Mouse (Mus musculus) bone marrow macrophage, adult 2 months (primary cell): ENCODE results near the gene Cmtm4. TPM values are rescaled to one million over a fixed set of nuclear protein-coding genes. Genes with fewer than 3 reads are reported as not detected.

Source experiments
- H3K27ac ChIP-seq: 2 replicates; pipeline ENCODE4 v1.5.1; 2012; ENCODE audit warnings: low read depth, low read length; ENCODE audit not compliant: insufficient read depth
- H3K4me1 ChIP-seq: 2 replicates; pipeline ENCODE4 v1.6.1; 2012; ENCODE audit warnings: low read length; ENCODE audit not compliant: control insufficient read depth, insufficient read depth
- H3K4me3 ChIP-seq: 2 replicates; pipeline ENCODE4 v1.5.1; 2012; ENCODE audit warnings: mild to moderate bottlenecking, low read length, moderate library complexity; ENCODE audit not compliant: insufficient read depth
- CTCF ChIP-seq: IDR thresholded peaks from 2 replicates; pipeline ENCODE4 v1.5.1; 2012; ENCODE audit warnings: low read depth, mild to moderate bottlenecking, low read length, moderate library complexity
- POLR2A ChIP-seq: IDR thresholded peaks from 2 replicates; pipeline ENCODE4 v1.6.1; 2012; ENCODE audit warnings: mild to moderate bottlenecking, low read depth, low read length, borderline replicate concordance
- polyA plus RNA-seq: library from polyadenylated mRNA; stranded (reverse); fragments of >200 nt; gene quantifications from 2 replicates; pipeline ENCODE4 v1.2.4, GENCODE M21; 2012; ENCODE audit not compliant: missing spikeins, insufficient read depth, insufficient read length

Gene Cmtm4
- polyA plus RNA-seq, 1 experiment = 12.3 TPM

DNA sequence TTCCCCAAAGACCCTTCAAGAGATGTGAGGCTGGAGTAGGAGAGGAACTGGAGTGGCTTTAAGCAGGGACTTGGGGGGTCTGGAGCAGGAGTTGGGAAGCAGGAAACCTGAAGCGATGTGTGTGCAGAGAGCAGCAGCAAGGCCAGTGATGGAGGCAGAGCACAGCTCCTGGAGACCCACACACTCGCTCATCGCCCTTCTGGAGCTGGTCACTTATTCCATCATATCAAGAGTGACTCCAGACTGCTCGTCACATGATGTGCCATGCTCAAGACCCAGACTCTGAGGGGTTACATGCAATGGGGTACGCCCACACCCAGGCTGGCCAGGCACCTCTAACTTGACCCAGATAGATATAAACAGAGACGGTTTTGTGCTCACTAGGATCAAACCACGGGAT, 15.3 kb downstream of the Cmtm4 start:
- no peak overlapping the region for H3K4me3 ChIP-seq
- TF ChIP-seq POLR2A (no peak), CTCF (no peak)
- no peak overlapping the region for H3K27ac ChIP-seq
- peaks cover 34% of the 10 kb centered on the region for H3K4me1 ChIP-seq

DNA sequence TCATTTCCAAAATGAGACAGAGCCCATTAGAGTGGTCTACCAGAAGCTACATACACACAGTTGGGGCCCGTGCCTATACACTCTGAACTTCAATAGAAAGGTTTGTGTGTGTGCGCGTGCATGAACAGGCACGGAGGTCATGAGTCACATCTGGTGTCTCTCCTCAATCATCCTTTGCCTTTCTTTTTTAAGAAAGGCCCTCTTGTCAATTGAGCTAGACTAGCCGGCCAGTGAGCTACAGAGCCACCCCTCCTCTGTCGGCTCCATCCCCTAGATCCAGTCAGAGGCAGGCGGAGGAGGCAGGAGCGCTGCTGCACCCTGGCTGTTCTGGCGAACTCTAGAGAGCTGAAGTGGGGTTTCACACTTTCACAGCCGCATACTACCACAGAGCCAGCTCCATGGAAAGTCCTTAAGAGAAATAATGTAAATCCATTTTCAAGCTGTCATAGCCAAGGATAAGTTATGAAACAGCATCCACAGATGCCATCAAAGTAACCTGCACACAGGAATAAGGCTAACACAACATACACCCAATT, 16.2 kb downstream of the Cmtm4 start:
- H3K4me3 ChIP-seq = no peak overlapping the region
- H3K4me1 ChIP-seq = peaks cover 37% of the 10 kb centered on the region
- TF ChIP-seq POLR2A (no peak), CTCF (no peak)
- no peak overlapping the region for H3K27ac ChIP-seq

DNA sequence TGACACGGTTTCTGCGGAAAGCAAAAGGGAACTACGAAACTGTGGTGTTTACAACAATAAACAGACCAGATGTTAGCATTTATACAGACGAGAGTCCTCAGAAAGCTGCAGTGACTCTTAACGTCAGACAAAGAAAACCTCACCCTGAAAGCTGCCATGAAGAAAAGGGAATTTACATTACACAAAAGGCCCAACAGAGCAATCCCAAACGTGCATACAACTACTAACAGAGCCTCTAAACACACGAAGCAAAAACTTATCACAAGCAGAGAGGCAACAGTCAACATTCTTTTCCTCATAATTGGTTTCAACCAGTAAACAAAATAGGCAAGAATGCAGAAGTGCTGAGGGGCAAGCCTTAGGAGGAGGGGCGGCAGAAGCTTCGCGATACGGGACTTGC, 18.9 kb downstream of the Cmtm4 start:
- TF ChIP-seq POLR2A (no peak), CTCF (no peak)
- Histone ChIP-seq H3K4me1 (peaks cover 24% of the 10 kb centered on the region), H3K27ac (no peak overlapping the region), H3K4me3 (no peak overlapping the region)

DNA sequence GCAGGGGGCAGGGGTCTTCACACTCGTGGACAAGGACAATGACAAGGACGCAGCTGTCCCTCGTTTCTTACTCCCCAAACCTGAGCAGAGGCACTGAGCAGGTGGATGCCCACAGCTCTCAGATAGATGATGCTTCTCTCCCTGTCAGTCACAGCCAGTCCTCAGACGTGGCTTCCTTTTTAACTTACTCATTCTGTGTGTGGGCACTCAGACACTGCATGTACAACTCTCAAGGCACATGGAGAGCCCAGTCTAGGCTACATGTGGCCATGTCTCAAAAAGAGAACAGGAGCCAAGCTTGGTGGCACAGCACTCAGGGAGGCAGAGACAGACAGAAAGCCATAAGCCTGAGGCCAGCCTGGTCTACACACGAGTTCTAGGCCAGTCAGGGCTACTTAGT, 19.6 kb downstream of the Cmtm4 start:
- TF ChIP-seq POLR2A (no peak), CTCF (no peak)
- Histone ChIP-seq H3K4me3 (no peak overlapping the region), H3K4me1 (peaks cover 31% of the 10 kb centered on the region), H3K27ac (no peak overlapping the region)

DNA sequence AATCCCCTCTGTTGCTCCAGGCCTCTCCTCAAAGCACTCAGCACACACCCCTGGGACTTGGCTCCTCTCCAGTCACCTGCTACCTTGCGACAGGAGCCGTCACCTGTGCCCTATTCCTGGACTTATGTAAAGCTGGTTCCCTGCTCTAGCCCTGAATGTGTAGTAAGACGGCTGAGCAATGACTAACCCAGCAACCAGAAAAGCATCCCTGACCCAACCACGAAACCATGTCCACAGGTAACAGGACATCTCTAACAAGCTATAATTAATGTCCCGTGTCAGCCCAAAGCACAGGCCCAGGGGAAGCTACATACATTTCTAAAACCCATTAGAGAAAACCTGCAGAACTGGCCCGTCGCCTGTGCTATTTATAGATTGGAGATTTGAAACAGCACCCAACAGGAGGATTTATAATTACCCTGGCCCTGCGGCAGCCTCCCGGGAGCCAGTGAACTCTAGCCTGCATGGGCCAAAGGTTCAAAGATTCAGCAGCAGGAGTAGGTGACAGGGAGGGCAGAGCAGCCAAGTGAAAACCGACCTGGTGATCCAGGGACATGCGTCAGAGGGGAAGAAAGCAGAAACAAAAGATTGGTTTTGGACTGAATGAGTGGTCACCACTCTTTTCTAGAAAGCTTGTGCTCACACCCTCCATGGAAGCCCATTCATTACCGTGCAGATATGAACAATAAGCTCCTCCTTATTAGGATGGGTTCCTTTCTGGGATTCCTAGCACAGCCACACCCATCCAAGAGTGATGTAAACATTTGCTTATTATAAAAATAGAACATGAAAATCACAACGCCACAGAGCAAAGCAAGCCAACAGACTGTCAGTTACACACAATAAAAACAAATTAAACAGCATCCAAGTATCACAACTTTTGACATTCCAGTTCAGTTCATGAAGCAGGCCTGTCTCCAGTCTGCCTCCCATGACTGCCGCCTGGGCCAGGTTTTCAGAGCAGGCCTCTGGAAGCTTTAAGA, 20.5 kb downstream of the Cmtm4 start:
- H3K4me3 ChIP-seq = no peak overlapping the region
- TF ChIP-seq CTCF (no peak), POLR2A (no peak)
- H3K4me1 ChIP-seq = peaks cover 37% of the 10 kb centered on the region
- H3K27ac ChIP-seq = no peak overlapping the region

DNA sequence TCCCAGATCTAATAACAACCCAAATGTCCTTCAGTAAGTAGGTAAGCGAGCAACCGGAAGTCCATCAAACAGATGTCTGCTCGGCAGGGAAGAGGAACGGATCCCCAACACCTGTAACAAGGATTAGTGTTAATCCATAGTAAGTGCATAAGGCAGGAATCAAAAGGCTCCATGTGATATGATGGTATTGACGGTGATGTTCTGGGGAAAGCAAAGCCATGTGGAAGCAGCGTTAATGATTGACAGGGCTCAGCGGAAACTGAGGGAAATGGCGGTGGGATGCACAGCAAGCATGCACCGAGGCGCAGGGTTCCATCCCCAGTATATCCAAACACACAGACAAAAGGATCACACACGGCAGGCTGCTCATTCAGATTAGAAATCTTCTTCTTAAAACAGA, 21.3 kb downstream of the Cmtm4 start:
- no peak overlapping the region for H3K27ac ChIP-seq
- no peak overlapping the region for H3K4me3 ChIP-seq
- TF ChIP-seq CTCF (no peak), POLR2A (no peak)
- peaks cover 45% of the 10 kb centered on the region for H3K4me1 ChIP-seq

DNA sequence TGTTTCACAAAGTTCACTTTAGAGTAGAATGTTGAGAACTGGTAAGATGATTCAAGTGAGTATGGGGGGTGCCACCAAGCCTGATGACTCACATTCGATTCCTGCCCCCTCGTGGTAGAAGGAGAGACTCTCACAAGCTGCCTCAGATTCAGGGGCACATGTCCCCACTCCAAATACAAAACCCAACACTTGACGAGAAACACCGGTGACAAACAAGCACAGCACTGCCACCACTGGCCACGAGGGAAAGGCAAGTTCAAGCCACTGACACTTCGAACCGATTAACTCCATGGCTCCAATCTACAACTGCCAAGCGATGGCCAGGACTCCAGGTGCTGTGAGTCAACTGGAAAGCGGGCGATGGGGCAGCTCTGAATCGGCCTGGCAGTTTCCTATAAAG, 21.8 kb downstream of the Cmtm4 start:
- no peak overlapping the region for H3K27ac ChIP-seq
- no peak for TF ChIP-seq POLR2A
- TF ChIP-seq CTCF = no peak; the same call in 1 of the 2 replicates
- peaks cover 48% of the 10 kb centered on the region for H3K4me1 ChIP-seq
- no peak overlapping the region for H3K4me3 ChIP-seq

DNA sequence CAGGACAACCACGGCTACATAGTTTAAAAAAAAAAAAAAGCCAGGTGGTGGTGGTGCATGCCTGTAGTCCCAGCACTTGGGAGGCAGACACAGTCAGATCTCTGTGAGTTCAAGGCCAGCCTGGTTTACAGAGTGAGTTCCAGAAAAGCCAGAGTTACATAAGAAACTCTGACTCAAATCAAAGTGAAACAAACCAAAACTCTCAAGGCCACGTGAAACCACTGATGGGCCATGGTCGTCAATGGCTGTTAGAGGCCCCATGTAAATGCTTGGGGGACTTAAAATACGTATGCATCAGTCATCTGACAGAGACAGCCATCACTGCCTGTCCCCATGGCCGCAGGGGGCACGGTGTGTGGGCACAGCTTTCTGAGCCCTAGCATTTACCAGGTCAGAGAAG, 24.5 kb downstream of the Cmtm4 start:
- TF ChIP-seq CTCF = no peak
- TF ChIP-seq POLR2A = no peak
- Histone ChIP-seq H3K4me3 (no peak overlapping the region), H3K4me1 (peaks cover 49% of the 10 kb centered on the region), H3K27ac (peak overlapping the region; percentile 56)

DNA sequence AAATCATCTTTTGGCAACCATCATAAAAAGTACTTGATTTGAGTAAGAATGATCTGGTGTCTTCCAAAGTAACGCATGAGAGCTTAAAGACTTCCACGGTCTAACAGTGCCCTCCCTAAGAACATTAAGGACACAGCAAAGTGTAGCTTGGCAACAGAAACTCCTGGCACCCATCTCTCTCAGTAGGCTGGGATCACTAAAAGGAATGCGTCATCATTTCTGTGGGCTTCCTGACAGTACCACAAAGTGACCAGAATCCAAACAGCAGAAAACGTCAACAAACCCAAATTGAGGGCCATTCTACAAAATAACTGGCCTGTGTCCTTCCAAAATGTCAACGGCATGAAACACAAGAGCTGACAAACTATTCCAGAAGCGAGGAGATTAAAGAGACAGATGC, 25.5 kb downstream of the Cmtm4 start:
- H3K4me3 ChIP-seq = peak overlapping the region; percentile 13; the same call in 1 of the 2 replicates
- TF ChIP-seq CTCF = no peak
- no peak for TF ChIP-seq POLR2A
- peak overlapping the region; percentile 17 for H3K27ac ChIP-seq
- H3K4me1 ChIP-seq = peaks cover 43% of the 10 kb centered on the region

DNA sequence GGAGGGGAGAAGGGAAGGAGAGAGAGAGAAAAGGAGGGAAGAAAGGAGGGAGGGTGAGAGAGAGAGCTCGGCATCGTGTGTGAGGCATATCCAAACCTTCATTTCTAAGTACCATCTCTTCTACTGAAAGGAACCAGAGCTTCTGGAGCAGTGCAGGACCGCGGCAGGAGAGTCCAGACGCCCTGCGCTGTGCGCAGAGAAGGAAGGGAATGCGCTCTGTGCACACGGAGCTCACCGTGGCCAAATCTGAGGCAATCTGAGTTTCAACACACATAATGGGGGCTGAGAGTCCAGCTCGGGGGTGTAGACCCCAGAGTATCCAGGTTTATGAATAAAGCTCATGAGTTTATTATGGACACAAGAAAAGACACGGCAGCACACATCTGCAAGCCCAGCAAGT, 26.0 kb downstream of the Cmtm4 start:
- Histone ChIP-seq H3K4me1 (peaks cover 40% of the 10 kb centered on the region), H3K27ac (no peak overlapping the region), H3K4me3 (no peak overlapping the region)
- TF ChIP-seq CTCF (no peak), POLR2A (no peak)
